Mouse (Mus musculus): ENCODE results near the gene Olfr59.

The Olfr59 gene

GRCm38 (mm10) chr11:74283436-74283835 lies at the start of gene Olfr59:
Gene Olfr59 (plus strand): TSS chr11:74283736.
- no peak for DNase-seq (ENCODE audit: low spot score)

- DNase-seq (ENCODE audit: low spot score), result no peak
Measured at GRCm38 (mm10) chr11:74241201-74241600, 42.3 kb upstream of the Olfr59 start.

GRCm38 (mm10) chr11:74259508-74259907 lies 24.0 kb upstream of the Olfr59 start, which contains the start of gene Olfr406:
Gene Olfr406 (plus strand): TSS chr11:74259808.
- no peak for DNase-seq (ENCODE audit: low spot score)

- no peak for DNase-seq (ENCODE audit: low spot score)
Measured at GRCm38 (mm10) chr11:74287256-74287655, 3.7 kb downstream of the Olfr59 start.

GRCm38 (mm10) chr11:74326044-74326443 lies 42.5 kb downstream of the Olfr59 start:
- DNase-seq (ENCODE audit: low spot score), result no peak

GRCm38 (mm10) chr11:74328781-74329180 lies 45.2 kb downstream of the Olfr59 start:
- no peak for DNase-seq (ENCODE audit: low spot score)

GRCm38 (mm10) chr11:74337931-74338330 lies 54.4 kb downstream of the Olfr59 start, which contains the start of gene Olfr410:
Gene Olfr410 (minus strand): TSS chr11:74338031.
- no peak for DNase-seq (ENCODE audit: low spot score)
